Mouse (Mus musculus) thymus, adult 2 months (tissue): ENCODE data around the gene Fam20c.

ENCODE experiments used
- CTCF ChIP-seq: fragments of 200-500 bp; IDR thresholded peaks from 2 replicates; pipeline ENCODE4 v1.5.1; 2012; ENCODE audit warnings: mild to moderate bottlenecking, control low read depth, low read length, moderate library complexity, borderline replicate concordance; ENCODE audit not compliant: control insufficient read depth, poor library complexity, insufficient read depth; ENCODE audit errors: extremely low read depth
- POLR2A ChIP-seq: fragments of 200-500 bp; IDR thresholded peaks from 2 replicates; pipeline ENCODE4 v1.6.1; 2012; ENCODE audit warnings: mild to moderate bottlenecking, low read length, control low read depth, moderate library complexity; ENCODE audit not compliant: control insufficient read depth, poor library complexity, insufficient read depth; ENCODE audit errors: extremely low read depth

- TF ChIP-seq CTCF: no peak
- TF ChIP-seq POLR2A: no peak
Measured at GRCm38 (mm10) chr5:138764601-138765000, 10.3 kb downstream of the Fam20c start.
